Mouse (Mus musculus): Measurements from ENCODE around the gene Eif3b. TPM values are rescaled to one million over a fixed set of nuclear protein-coding genes. Genes with fewer than 3 reads are reported as not detected.

The Eif3b gene
- polyA plus RNA-seq (2012; rRNA removed) = 88.6 and 93.9 TPM in 2 replicates

GRCm38 (mm10) chr5:140418489-140419441, at the start of gene Eif3b:
Gene Eif3b (plus strand): TSS chr5:140419328.

GRCm38 (mm10) chr5:140388588-140389576, 30.2 kb upstream of the Eif3b start, which contains the start of gene Snx8:
Gene Snx8 (minus strand): TSS chr5:140389262.

GRCm38 (mm10) chr5:140445345-140445744, 26.2 kb downstream of the Eif3b start, which contains the start of gene Gm4869:
Gene Gm4869 (plus strand): TSS chr5:140445645.

Other genes with a start within 250 kb of the Eif3b start
- gene Mad1l1, start 97.8 kb upstream of the Eif3b start, polyA plus RNA-seq (2012; rRNA removed) = 14.8 and 15.3 TPM in 2 replicates
- 20.2 and 21.3 TPM in 2 replicates for gene Nudt1, start 97.7 kb upstream of the Eif3b start, polyA plus RNA-seq (2012; rRNA removed)
- gene Mrm2, start 87.4 kb upstream of the Eif3b start, polyA plus RNA-seq (2012; rRNA removed) = 6.0 and 7.2 TPM in 2 replicates
- gene Snx8, start 30.1 kb upstream of the Eif3b start, polyA plus RNA-seq (2012; rRNA removed) = 6.1 and 6.9 TPM in 2 replicates
- 0.01 TPM in 1 of 2 replicates, not detected in the other for gene Gm4869, start 26.3 kb downstream of the Eif3b start, polyA plus RNA-seq (2012; rRNA removed)
- gene Chst12, start 86.2 kb downstream of the Eif3b start, polyA plus RNA-seq (2012; rRNA removed) = 3.4 and 4.5 TPM in 2 replicates
- gene Grifin, start 145.7 kb downstream of the Eif3b start, polyA plus RNA-seq (2012; rRNA removed) = 2.4 and 3.0 TPM in 2 replicates
- 9.3 and 12.0 TPM in 2 replicates for gene Lfng, start 188.0 kb downstream of the Eif3b start, polyA plus RNA-seq (2012; rRNA removed)
- 6.4 and 8.1 TPM in 2 replicates for gene Ttyh3, start 229.7 kb downstream of the Eif3b start, polyA plus RNA-seq (2012; rRNA removed)

All from liver, embryonic 14 days (tissue).